Mouse (Mus musculus): ENCODE data around the gene Lurap1.

The Lurap1 gene

DNA sequence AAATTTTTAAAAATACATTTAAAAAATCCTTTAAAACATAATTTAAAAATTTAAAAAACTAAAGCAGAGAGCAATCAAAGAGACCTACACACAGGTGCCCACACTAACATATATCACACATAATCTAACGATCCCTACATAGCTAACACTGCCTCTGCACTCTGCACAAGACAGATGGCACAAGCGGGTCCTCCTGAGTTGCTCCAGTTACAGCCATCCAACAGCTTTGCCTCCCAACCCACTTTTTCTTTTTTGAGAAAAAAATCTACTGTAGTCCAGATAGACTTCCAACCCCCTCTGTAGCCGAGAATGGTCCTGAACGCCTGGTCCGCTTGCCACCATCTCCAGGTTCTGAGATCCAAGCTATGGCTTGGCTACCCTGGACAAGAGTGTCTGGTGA, 45.9 kb downstream of the Lurap1 start:
- no peak for DNase-seq (ENCODE audit: low spot score in 2 of 2)

DNA sequence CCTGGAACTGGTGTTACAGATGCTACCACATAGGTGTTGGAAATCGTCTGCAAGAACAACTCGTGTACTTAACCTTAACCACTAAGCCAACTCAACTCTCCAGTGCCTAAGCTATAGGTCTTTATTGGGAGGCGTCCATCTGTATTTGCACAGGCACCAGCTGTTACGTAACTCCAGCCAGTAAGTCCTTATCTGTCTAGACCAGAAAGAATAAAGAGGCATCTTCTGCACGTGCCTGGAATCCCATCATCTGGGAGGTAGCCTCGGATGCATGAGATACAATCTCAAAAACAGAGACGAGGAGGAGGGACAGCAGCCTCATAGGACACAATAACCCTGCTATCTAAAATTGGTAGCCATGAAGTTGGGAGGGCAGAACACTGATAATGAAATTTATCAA, 50.2 kb downstream of the Lurap1 start:
- no peak for DNase-seq (ENCODE audit: low spot score in 2 of 2)

DNA sequence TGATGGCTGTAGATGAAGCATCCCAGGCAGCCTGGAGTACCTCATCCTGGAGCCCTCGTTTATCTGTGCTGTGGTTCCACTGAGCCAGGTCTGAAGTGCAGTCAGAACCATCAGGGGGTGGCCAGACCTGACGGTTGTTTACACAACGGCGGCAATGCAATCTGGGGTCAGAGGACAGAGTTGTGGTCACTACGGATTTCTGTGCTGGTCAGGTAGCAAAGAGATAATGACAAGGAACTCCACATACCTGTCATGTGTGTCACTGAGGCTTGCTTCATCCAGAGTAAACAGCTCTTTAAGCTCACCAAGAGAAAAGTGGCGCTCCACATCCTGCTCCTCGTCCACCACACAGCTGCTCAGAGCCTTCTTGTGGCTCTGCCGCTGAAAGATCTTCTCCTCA, 53.9 kb downstream of the Lurap1 start:
- peak; percentile 9 to 40 for DNase-seq (ENCODE audit: low spot score in 2 of 2)

DNA sequence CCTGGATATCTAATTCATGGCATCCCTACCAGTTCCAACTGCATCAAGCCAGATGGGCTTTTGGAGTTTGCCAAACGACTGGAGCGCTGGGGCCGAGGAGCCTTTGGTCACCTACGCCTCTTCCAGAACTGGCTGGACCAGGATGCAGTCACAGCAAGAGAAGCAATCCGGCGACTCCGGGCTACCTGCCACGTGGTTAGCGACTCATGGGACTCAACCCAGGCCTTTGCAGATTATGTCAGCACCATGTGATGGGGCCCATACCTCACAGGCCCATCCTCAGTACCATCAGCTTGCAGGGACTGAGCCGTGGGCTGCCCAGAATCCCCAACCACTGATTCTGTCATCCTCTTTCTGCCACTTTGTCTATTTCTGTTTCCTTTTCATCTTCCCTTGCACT, 54.8 kb downstream of the Lurap1 start:
- DNase-seq (ENCODE audit: low spot score in 2 of 2), result no peak

DNA sequence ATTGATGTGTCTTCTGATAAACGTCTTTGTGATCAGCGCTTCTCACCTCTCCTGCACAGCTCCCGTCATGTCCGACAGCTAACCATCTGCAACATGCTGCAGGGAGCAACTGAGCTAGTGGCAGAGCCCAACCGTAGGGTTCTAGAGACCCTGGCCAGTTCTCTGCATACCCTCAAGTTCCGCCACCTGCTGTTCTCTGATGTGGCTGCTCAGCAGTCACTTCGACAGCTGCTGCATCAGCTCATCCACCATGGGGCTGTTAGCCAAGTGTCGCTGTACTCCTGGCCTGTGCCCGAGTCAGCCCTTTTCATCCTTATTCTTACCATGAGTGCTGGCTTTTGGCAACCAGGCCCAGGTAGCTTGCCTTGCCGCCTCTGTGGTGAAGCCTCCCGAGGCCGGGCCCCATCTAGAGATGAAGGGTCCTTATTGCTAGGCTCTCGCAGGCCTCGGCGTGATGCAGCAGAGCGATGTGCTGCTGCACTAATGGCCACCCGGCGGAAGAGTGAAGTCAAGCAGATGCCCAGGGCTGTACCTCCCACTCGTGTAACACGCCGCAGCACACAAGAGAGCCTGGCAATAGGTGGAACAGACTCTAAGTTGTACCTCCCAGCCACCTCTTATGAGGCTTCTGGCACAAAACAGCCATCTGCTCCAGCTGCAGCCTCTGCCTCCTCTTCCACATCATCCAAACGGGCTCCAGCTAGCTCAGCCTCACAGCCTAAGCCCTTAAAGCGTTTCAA, 62.5 kb downstream of the Lurap1 start:
- DNase-seq (ENCODE audit: low spot score in 2 of 2), result no peak

All from urinary bladder, adult 18-20 months (tissue).